Mouse (Mus musculus): Measurements from ENCODE around the gene Prkn. TPM values are rescaled to one million over a fixed set of nuclear protein-coding genes. Genes with fewer than 3 reads are reported as not detected.

The Prkn gene
- polyA plus RNA-seq, 1 experiment from 2014 or later = 2.2 TPM

DNA sequence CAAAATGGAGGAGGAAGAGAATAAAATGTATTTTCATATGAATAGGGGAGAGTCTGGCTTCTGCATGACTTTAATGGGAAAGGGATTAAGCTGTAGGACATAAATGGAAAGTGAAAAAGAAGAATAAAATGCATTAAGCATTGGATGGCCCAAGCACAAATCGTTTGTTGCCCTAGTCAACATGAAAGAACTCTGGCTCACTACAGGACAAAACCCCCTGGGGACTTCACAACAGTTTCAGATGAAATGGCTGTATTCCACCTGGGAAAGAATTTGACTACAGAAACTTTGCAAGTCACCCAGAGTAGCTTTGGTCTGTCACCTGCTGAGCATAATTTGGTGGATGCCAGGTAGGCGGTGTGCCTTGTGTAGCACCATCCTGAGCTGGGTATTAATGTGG is 925.4 kb downstream of the Prkn start:
- H3K4me1 ChIP-seq (ENCODE audit: control insufficient read depth, insufficient read depth, low read length) = no peaks in the 10 kb centered on the region
- ATAC-seq (ENCODE audit: insufficient read depth, low FRiP score) = no peak

GRCm38 (mm10) chr17:11767301-11767700 is 927.1 kb downstream of the Prkn start:
- no peaks in the 10 kb centered on the region for H3K4me1 ChIP-seq (ENCODE audit: control insufficient read depth, insufficient read depth, low read length)
- ATAC-seq (ENCODE audit: insufficient read depth, low FRiP score) = no peak
- no peak overlapping the region for H3K9ac ChIP-seq (ENCODE audit: low read length)
- WGBS = 53% methylated on average over 4 of the region's 4 CpGs
- H3K4me3 ChIP-seq (replicated peaks; ENCODE audit: low read length) = no peak overlapping the region
- H3K9me3 ChIP-seq (replicated peaks; ENCODE audit: control insufficient read depth, low read length) = no peaks in the 10 kb centered on the region
- H3K27me3 ChIP-seq (ENCODE audit: control insufficient read depth, insufficient read depth, low read length) = no peaks in the 10 kb centered on the region
- H3K36me3 ChIP-seq (ENCODE audit: control insufficient read depth, insufficient read depth, low read length) = no peaks in the 10 kb centered on the region
- no peak overlapping the region for H3K4me2 ChIP-seq (ENCODE audit: low read depth, low read length)
- no peak overlapping the region for H3K27ac ChIP-seq (ENCODE audit: low read length)

More for the DNA sequence above, 925.4 kb downstream of the Prkn start:
- Histone ChIP-seq H3K27ac (ENCODE audit: low read length) (no peak overlapping the region), H3K9ac (ENCODE audit: low read length) (no peak overlapping the region), H3K9me3 (replicated peaks; ENCODE audit: control insufficient read depth, low read length) (no peaks in the 10 kb centered on the region), H3K36me3 (ENCODE audit: control insufficient read depth, insufficient read depth, low read length) (no peaks in the 10 kb centered on the region), H3K4me3 (replicated peaks; ENCODE audit: low read length) (no peak overlapping the region), H3K4me2 (ENCODE audit: low read depth, low read length) (no peak overlapping the region), H3K27me3 (ENCODE audit: control insufficient read depth, insufficient read depth, low read length) (no peaks in the 10 kb centered on the region)
- 65% methylated on average over 2 of the region's 2 CpGs for WGBS

GRCm38 (mm10) chr17:11768345-11768744 is 928.2 kb downstream of the Prkn start:
- WGBS = 79% methylated on average over 4 of the region's 4 CpGs
- H3K4me2 ChIP-seq (ENCODE audit: low read depth, low read length) = no peak overlapping the region
- no peak overlapping the region for H3K27ac ChIP-seq (ENCODE audit: low read length)
- no peaks in the 10 kb centered on the region for H3K9me3 ChIP-seq (replicated peaks; ENCODE audit: control insufficient read depth, low read length)
- H3K9ac ChIP-seq (ENCODE audit: low read length) = no peak overlapping the region
- H3K4me3 ChIP-seq (replicated peaks; ENCODE audit: low read length) = no peak overlapping the region
- H3K36me3 ChIP-seq (ENCODE audit: control insufficient read depth, insufficient read depth, low read length) = no peaks in the 10 kb centered on the region
- ATAC-seq (ENCODE audit: insufficient read depth, low FRiP score) = no peak
- no peaks in the 10 kb centered on the region for H3K4me1 ChIP-seq (ENCODE audit: control insufficient read depth, insufficient read depth, low read length)
- no peaks in the 10 kb centered on the region for H3K27me3 ChIP-seq (ENCODE audit: control insufficient read depth, insufficient read depth, low read length)

GRCm38 (mm10) chr17:11768971-11769370 is 928.8 kb downstream of the Prkn start:
- Histone ChIP-seq H3K9ac (ENCODE audit: low read length) (no peak overlapping the region), H3K9me3 (replicated peaks; ENCODE audit: control insufficient read depth, low read length) (no peaks in the 10 kb centered on the region), H3K4me2 (ENCODE audit: low read depth, low read length) (no peak overlapping the region), H3K4me1 (ENCODE audit: control insufficient read depth, insufficient read depth, low read length) (no peaks in the 10 kb centered on the region), H3K36me3 (ENCODE audit: control insufficient read depth, insufficient read depth, low read length) (no peaks in the 10 kb centered on the region), H3K27me3 (ENCODE audit: control insufficient read depth, insufficient read depth, low read length) (no peaks in the 10 kb centered on the region), H3K4me3 (replicated peaks; ENCODE audit: low read length) (no peak overlapping the region), H3K27ac (ENCODE audit: low read length) (no peak overlapping the region)
- no peak for ATAC-seq (ENCODE audit: insufficient read depth, low FRiP score)
- 90% methylated on average over 1 of the region's 1 CpGs for WGBS

DNA sequence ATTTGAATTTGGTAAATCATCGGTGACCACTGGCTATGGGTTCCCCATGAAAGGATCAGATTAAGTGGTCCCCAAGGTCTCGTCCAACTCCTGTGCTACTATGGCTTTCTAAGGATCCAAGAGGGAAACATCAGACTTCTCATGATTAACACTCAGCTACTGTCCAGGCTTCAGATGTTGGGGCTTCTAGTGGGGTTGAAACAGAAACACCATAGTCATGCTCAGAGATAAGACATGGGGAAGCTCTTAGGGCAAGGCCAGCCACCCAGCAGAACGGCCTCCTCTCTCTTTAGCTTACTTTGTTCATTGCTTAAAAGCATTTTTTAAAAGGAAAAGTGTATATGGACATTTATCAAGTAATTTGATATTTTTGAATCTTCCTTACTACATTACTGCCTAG is 929.3 kb downstream of the Prkn start:
- Histone ChIP-seq H3K4me1 (ENCODE audit: control insufficient read depth, insufficient read depth, low read length) (no peaks in the 10 kb centered on the region), H3K27me3 (ENCODE audit: control insufficient read depth, insufficient read depth, low read length) (no peaks in the 10 kb centered on the region), H3K27ac (ENCODE audit: low read length) (no peak overlapping the region), H3K9me3 (replicated peaks; ENCODE audit: control insufficient read depth, low read length) (no peaks in the 10 kb centered on the region), H3K36me3 (ENCODE audit: control insufficient read depth, insufficient read depth, low read length) (no peaks in the 10 kb centered on the region), H3K4me3 (replicated peaks; ENCODE audit: low read length) (no peak overlapping the region), H3K9ac (ENCODE audit: low read length) (no peak overlapping the region), H3K4me2 (ENCODE audit: low read depth, low read length) (no peak overlapping the region)
- 75% methylated on average over 3 of the region's 3 CpGs for WGBS
- ATAC-seq (ENCODE audit: insufficient read depth, low FRiP score) = no peak

GRCm38 (mm10) chr17:11779547-11779946 is 939.4 kb downstream of the Prkn start:
- H3K4me1 ChIP-seq (ENCODE audit: control insufficient read depth, insufficient read depth, low read length) = no peaks in the 10 kb centered on the region
- no peaks in the 10 kb centered on the region for H3K36me3 ChIP-seq (ENCODE audit: control insufficient read depth, insufficient read depth, low read length)
- no peaks in the 10 kb centered on the region for H3K9me3 ChIP-seq (replicated peaks; ENCODE audit: control insufficient read depth, low read length)
- no peak overlapping the region for H3K9ac ChIP-seq (ENCODE audit: low read length)
- ATAC-seq (ENCODE audit: insufficient read depth, low FRiP score) = no peak
- no peak overlapping the region for H3K4me3 ChIP-seq (replicated peaks; ENCODE audit: low read length)
- H3K4me2 ChIP-seq (ENCODE audit: low read depth, low read length) = no peak overlapping the region
- H3K27me3 ChIP-seq (ENCODE audit: control insufficient read depth, insufficient read depth, low read length) = no peaks in the 10 kb centered on the region; the same call in 1 of the 2 replicates
- 88% methylated on average over 11 of the region's 12 CpGs for WGBS
- no peak overlapping the region for H3K27ac ChIP-seq (ENCODE audit: low read length)

DNA sequence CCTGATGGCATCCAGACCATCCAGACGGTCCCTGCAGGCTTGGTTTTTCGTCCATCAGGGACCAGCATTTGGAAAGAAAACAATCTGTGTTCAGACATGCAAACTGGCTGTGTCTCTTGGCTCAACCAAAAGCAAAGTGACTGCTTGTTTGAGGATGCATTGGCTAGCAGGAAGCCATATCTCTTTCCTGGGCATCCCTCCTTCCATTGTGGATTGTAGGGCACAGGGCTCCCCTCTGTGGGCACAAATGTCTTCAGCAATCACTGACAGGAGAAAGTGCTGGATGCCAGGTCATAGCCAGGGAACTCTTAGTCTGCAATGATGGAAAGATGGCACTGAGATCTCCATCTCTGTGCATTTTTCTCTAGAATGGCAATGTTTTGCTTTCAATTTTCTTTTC is 939.8 kb downstream of the Prkn start:
- 50% methylated on average over 2 of the region's 2 CpGs for WGBS
- no peaks in the 10 kb centered on the region; the same call in 1 of the 2 replicates for H3K27me3 ChIP-seq (ENCODE audit: control insufficient read depth, insufficient read depth, low read length)
- no peaks in the 10 kb centered on the region for H3K9me3 ChIP-seq (replicated peaks; ENCODE audit: control insufficient read depth, low read length)
- H3K4me1 ChIP-seq (ENCODE audit: control insufficient read depth, insufficient read depth, low read length) = no peaks in the 10 kb centered on the region
- H3K27ac ChIP-seq (ENCODE audit: low read length) = no peak overlapping the region
- no peaks in the 10 kb centered on the region for H3K36me3 ChIP-seq (ENCODE audit: control insufficient read depth, insufficient read depth, low read length)
- no peak overlapping the region for H3K4me2 ChIP-seq (ENCODE audit: low read depth, low read length)
- no peak for ATAC-seq (ENCODE audit: insufficient read depth, low FRiP score)
- H3K9ac ChIP-seq (ENCODE audit: low read length) = no peak overlapping the region
- no peak overlapping the region for H3K4me3 ChIP-seq (replicated peaks; ENCODE audit: low read length)

- Histone ChIP-seq H3K4me2 (ENCODE audit: low read depth, low read length) (no peak overlapping the region), H3K4me3 (replicated peaks; ENCODE audit: low read length) (no peak overlapping the region), H3K4me1 (ENCODE audit: control insufficient read depth, insufficient read depth, low read length) (no peaks in the 10 kb centered on the region), H3K9ac (ENCODE audit: low read length) (no peak overlapping the region), H3K36me3 (ENCODE audit: control insufficient read depth, insufficient read depth, low read length) (no peaks in the 10 kb centered on the region), H3K9me3 (replicated peaks; ENCODE audit: control insufficient read depth, low read length) (no peaks in the 10 kb centered on the region), H3K27ac (ENCODE audit: low read length) (no peak overlapping the region), H3K27me3 (ENCODE audit: control insufficient read depth, insufficient read depth, low read length) (no peaks in the 10 kb centered on the region; the same call in 1 of the 2 replicates)
- no peak for ATAC-seq (ENCODE audit: insufficient read depth, low FRiP score)
- WGBS = 58% methylated on average over 12 of the region's 12 CpGs
Observed at GRCm38 (mm10) chr17:11780805-11781481, 940.8 kb downstream of the Prkn start.

DNA sequence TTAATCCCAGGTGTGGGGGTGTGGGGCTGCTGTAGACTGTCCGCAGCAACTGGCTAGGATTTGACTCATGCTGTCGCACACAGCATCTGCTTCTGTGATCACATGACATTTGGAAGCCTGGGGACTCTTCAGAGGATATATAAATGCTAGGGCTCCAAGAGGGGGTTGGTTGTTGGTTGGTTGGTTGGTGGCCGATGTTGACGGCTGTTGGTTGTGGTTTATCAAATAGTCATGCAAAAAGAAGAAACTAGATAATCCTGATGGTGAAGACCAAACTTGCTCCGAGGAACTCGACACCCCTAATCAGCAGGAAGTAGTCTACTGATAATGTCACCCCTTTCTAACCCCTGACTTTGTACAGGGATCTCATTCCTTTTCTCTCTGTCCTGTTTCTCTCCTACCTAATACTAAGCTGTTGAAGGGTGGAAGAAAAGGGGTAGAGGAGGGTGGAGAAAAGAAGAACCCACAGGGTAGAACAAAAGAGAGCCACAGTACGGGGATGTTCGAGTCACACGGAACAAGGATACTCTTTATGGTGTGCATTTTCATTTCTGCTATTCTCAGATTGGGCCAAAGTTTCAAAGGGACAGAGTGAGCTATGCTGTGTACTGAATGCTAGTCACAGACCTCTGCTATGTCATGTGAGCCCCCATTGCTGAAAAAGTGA is 948.2 kb downstream of the Prkn start:
- Histone ChIP-seq H3K9ac (ENCODE audit: low read length) (no peak overlapping the region), H3K27ac (ENCODE audit: low read length) (no peak overlapping the region), H3K4me3 (replicated peaks; ENCODE audit: low read length) (no peak overlapping the region), H3K4me2 (ENCODE audit: low read depth, low read length) (no peak overlapping the region), H3K4me1 (ENCODE audit: control insufficient read depth, insufficient read depth, low read length) (no peaks in the 10 kb centered on the region), H3K27me3 (ENCODE audit: control insufficient read depth, insufficient read depth, low read length) (no peaks in the 10 kb centered on the region), H3K9me3 (replicated peaks; ENCODE audit: control insufficient read depth, low read length) (no peaks in the 10 kb centered on the region), H3K36me3 (ENCODE audit: control insufficient read depth, insufficient read depth, low read length) (no peaks in the 10 kb centered on the region)
- 69% methylated on average over 9 of the region's 9 CpGs for WGBS
- ATAC-seq (ENCODE audit: insufficient read depth, low FRiP score) = no peak

Measured in stomach, embryonic 16.5 days (tissue).